Mouse (Mus musculus): ENCODE data around the gene Inha. TPM values are rescaled to one million over a fixed set of nuclear protein-coding genes. Genes with fewer than 3 reads are reported as not detected.
A peak's percentile ranks its signal among the peaks of the same experiment; 100 is the strongest.

Gene Inha
- polyA plus RNA-seq, 1 experiment from 2014 or later: 4.1 TPM

- no peak for ATAC-seq (replicated peaks; ENCODE audit: insufficient number of reproducible peaks, insufficient read depth, low FRiP score, low read depth)
- 83% methylated on average over 7 of the region's 7 CpGs for WGBS
- Histone ChIP-seq H3K9me3 (replicated peaks) (no peaks in the 10 kb centered on the region), H3K4me2 (no peak overlapping the region), H3K27me3 (no peaks in the 10 kb centered on the region), H3K4me3 (no peak overlapping the region), H3K36me3 (peaks cover 38% of the 10 kb centered on the region), H3K4me1 (replicated peaks) (peaks cover 21% of the 10 kb centered on the region), H3K9ac (no peak overlapping the region), H3K27ac (no peak overlapping the region)
Measured at GRCm38 (mm10) chr1:75524679-75525078, 17.8 kb downstream of the Inha start.

DNA sequence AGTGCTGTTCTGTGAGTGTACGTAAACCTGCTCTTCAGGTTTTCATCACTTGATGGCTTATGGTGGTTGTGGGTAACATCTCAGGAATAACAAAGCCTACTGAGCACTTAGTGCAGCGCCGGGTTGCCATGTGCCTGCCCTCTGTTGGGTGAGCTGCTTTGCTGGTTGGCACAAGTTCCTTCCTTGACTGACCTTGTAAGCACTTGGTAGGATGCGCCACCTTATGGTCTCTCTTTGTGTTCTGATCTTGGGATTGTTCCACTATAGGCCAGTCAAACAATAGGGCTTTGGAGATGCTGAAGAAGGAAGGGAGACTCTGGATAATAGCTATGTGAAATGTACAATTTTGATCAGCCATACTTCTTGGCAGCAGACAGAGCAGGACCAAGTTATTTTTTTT lies 23.7 kb downstream of the Inha start:
- H3K27ac ChIP-seq: no peak overlapping the region
- H3K27me3 ChIP-seq: no peaks in the 10 kb centered on the region
- no peak overlapping the region for H3K9ac ChIP-seq
- no peak overlapping the region for H3K4me2 ChIP-seq
- ATAC-seq (replicated peaks; ENCODE audit: insufficient number of reproducible peaks, insufficient read depth, low FRiP score, low read depth): no peak
- H3K36me3 ChIP-seq: peaks cover 66% of the 10 kb centered on the region
- WGBS: 61% methylated on average over 4 of the region's 4 CpGs
- H3K4me1 ChIP-seq (replicated peaks): no peaks in the 10 kb centered on the region
- H3K4me3 ChIP-seq: no peak overlapping the region
- H3K9me3 ChIP-seq (replicated peaks): no peaks in the 10 kb centered on the region

DNA sequence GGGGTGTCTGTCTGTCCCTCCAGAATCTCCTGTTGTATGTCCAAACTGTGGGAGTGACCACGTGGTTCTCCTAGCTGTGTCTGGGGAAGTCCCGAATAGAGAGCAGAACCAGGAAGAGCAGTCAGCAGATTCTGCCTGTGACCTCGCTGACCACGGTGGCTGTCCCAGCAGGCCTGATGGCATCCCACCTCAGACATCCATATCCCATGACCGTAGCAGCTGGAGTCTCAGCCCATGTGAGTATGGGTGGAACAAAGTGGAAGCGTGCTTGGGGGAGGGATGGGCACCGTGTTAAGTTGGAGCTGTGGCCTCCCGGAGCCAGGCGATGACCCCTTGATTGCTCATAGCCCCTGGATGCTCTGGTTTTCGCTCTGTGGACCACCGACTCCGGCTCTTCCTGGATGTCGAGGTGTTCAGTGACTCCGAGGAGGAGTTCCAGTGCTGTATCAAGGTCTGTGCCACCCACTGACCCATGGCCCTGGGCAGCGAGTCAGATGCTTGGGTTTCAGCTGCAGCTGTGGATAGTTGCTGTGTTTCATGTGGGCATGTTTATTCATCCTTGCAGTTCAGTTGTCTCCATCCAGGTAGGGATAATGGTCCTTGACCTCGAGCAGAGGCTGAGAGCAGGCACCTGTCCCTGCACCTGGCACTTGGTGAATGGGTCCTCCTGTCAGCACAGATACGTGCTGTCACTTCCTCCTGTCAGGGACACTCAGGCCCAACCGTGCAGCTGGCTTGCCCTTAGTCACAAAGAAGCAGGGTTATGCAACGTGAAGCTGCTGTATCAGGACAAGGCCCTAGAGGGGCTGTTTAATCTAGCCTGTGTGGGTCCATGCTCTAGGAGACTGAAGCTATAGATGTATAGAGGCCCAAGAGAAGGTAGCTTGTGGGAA lies 25.6 kb downstream of the Inha start:
- H3K9me3 ChIP-seq (replicated peaks): no peaks in the 10 kb centered on the region
- H3K4me3 ChIP-seq: no peak overlapping the region
- H3K9ac ChIP-seq: no peak overlapping the region
- no peak for ATAC-seq (replicated peaks; ENCODE audit: insufficient number of reproducible peaks, insufficient read depth, low FRiP score, low read depth)
- no peaks in the 10 kb centered on the region for H3K4me1 ChIP-seq (replicated peaks)
- H3K36me3 ChIP-seq: peaks cover 58% of the 10 kb centered on the region
- WGBS: 84% methylated on average over 19 of the region's 19 CpGs
- H3K27ac ChIP-seq: no peak overlapping the region
- H3K4me2 ChIP-seq: no peak overlapping the region
- no peaks in the 10 kb centered on the region for H3K27me3 ChIP-seq

GRCm38 (mm10) chr1:75533325-75534252 lies 26.7 kb downstream of the Inha start:
- H3K27ac ChIP-seq: no peak overlapping the region
- WGBS: 80% methylated on average over 19 of the region's 19 CpGs
- H3K36me3 ChIP-seq: peaks cover 49% of the 10 kb centered on the region
- ATAC-seq (replicated peaks; ENCODE audit: insufficient number of reproducible peaks, insufficient read depth, low FRiP score, low read depth): no peak
- H3K4me3 ChIP-seq: no peak overlapping the region
- H3K4me1 ChIP-seq (replicated peaks): no peaks in the 10 kb centered on the region; the same call in 1 of the 2 replicates
- no peaks in the 10 kb centered on the region for H3K9me3 ChIP-seq (replicated peaks)
- H3K27me3 ChIP-seq: no peaks in the 10 kb centered on the region
- no peak overlapping the region for H3K4me2 ChIP-seq
- no peak overlapping the region for H3K9ac ChIP-seq

GRCm38 (mm10) chr1:75537587-75537986 lies 30.7 kb downstream of the Inha start:
- H3K27ac ChIP-seq: no peak overlapping the region
- no peak for ATAC-seq (replicated peaks; ENCODE audit: insufficient number of reproducible peaks, insufficient read depth, low FRiP score, low read depth)
- H3K27me3 ChIP-seq: no peaks in the 10 kb centered on the region
- no peak overlapping the region for H3K4me2 ChIP-seq
- H3K9me3 ChIP-seq (replicated peaks): no peaks in the 10 kb centered on the region
- no peak overlapping the region for H3K4me3 ChIP-seq
- 63% methylated on average over 2 of the region's 2 CpGs for WGBS
- no peak overlapping the region for H3K9ac ChIP-seq
- peaks cover 26% of the 10 kb centered on the region for H3K36me3 ChIP-seq
- H3K4me1 ChIP-seq (replicated peaks): no peaks in the 10 kb centered on the region; the same call in 1 of the 2 replicates

DNA sequence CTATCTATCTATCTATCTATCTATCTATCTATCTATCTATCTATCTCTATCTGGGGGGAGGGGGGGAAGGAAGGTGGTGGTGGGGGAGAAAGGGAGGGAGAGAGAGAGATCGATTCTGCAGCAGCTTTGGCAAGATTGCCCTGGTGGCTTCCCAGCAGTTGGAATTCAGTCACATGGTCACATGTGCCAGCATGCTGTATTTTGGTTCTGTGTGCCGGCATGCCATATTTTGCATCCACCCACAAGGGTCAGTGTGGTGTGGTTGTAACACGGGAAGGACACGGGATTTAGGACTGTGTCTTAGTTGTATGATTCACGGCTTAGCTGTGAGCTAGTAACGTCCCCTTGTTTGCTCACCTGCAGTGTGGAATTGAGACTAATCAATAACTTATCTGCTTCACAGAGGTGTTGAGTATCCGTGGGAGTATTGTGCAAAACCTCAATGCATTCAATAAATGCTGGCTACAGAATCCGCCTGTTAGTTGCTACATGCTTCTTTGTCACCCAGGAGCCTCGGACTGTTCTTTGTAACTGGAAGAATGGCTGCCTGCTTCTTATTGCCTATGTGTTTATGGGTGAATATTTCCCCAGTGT lies 31.8 kb downstream of the Inha start:
- no peak for ATAC-seq (replicated peaks; ENCODE audit: insufficient number of reproducible peaks, insufficient read depth, low FRiP score, low read depth)
- H3K4me3 ChIP-seq: no peak overlapping the region
- no peaks in the 10 kb centered on the region for H3K27me3 ChIP-seq
- no peaks in the 10 kb centered on the region for H3K9me3 ChIP-seq (replicated peaks)
- WGBS: 72% methylated on average over 9 of the region's 9 CpGs
- H3K9ac ChIP-seq: no peak overlapping the region
- no peak overlapping the region for H3K27ac ChIP-seq
- peaks cover 16% of the 10 kb centered on the region; the same call in 1 of the 2 replicates for H3K36me3 ChIP-seq
- H3K4me1 ChIP-seq (replicated peaks): no peaks in the 10 kb centered on the region; the same call in 1 of the 2 replicates
- no peak overlapping the region for H3K4me2 ChIP-seq

DNA sequence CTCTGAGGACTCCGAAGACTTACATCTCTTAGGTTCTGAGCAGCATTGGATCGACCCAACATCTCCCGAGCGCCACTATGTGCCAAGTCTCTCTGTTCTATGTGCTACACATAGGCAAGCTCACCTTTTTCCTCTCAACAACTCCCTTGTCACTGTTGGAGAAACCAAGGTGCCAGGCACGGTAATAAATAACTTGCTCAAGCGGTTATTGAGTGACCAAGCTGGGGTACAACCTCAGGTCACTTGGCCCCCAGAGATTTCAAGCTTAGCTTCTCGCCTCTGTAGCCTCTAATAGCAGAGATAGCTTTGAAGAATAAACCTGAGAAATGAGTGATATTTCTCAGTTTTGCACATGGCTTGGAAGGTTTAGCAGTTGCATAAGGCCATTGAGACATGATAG lies 34.6 kb downstream of the Inha start:
- no peak for ATAC-seq (replicated peaks; ENCODE audit: insufficient number of reproducible peaks, insufficient read depth, low FRiP score, low read depth)
- WGBS: 88% methylated on average over 7 of the region's 7 CpGs

GRCm38 (mm10) chr1:75544351-75544750 lies 37.5 kb downstream of the Inha start:
- Histone ChIP-seq H3K27me3 (peaks cover 2% of the 10 kb centered on the region; the same call in 1 of the 2 replicates), H3K36me3 (no peaks in the 10 kb centered on the region), H3K4me3 (no peak overlapping the region), H3K9ac (no peak overlapping the region), H3K4me1 (replicated peaks) (peaks cover 36% of the 10 kb centered on the region), H3K27ac (no peak overlapping the region), H3K9me3 (replicated peaks) (no peaks in the 10 kb centered on the region), H3K4me2 (no peak overlapping the region)
- ATAC-seq (replicated peaks; ENCODE audit: insufficient number of reproducible peaks, insufficient read depth, low FRiP score, low read depth): no peak
- 82% methylated on average over 6 of the region's 6 CpGs for WGBS

More for the DNA sequence above, 34.6 kb downstream of the Inha start:
- no peak overlapping the region for H3K9ac ChIP-seq
- H3K4me3 ChIP-seq: no peak overlapping the region
- H3K4me1 ChIP-seq (replicated peaks): peaks cover 8% of the 10 kb centered on the region
- H3K27me3 ChIP-seq: no peaks in the 10 kb centered on the region
- H3K27ac ChIP-seq: no peak overlapping the region
- H3K9me3 ChIP-seq (replicated peaks): no peaks in the 10 kb centered on the region
- no peak overlapping the region for H3K4me2 ChIP-seq
- H3K36me3 ChIP-seq: peaks cover under 1% of the 10 kb centered on the region; the same call in 1 of the 2 replicates

- H3K27me3 ChIP-seq: peaks cover 2% of the 10 kb centered on the region; the same call in 1 of the 2 replicates
- peak; percentile 85 for ATAC-seq (replicated peaks; ENCODE audit: insufficient number of reproducible peaks, insufficient read depth, low FRiP score, low read depth)
- H3K4me2 ChIP-seq: peak within 1 kb of the TSS; percentile 80
- H3K27ac ChIP-seq: peak within 1 kb of the TSS; percentile 90
- H3K36me3 ChIP-seq: peaks cover 11% of the 10 kb centered on the region
- WGBS: 1% methylated on average over 55 of the region's 64 CpGs
- peak within 1 kb of the TSS; percentile 88 for H3K9ac ChIP-seq
- H3K4me3 ChIP-seq: peak within 1 kb of the TSS; percentile 76
- peaks cover 50% of the 10 kb centered on the region for H3K4me1 ChIP-seq (replicated peaks)
- H3K9me3 ChIP-seq (replicated peaks): no peaks in the 10 kb centered on the region
Measured at GRCm38 (mm10) chr1:75545965-75546956, 39.4 kb downstream of the Inha start, which contains the start of gene Slc4a3. Slc4a3 (plus strand) TSS chr1:75546266.

DNA sequence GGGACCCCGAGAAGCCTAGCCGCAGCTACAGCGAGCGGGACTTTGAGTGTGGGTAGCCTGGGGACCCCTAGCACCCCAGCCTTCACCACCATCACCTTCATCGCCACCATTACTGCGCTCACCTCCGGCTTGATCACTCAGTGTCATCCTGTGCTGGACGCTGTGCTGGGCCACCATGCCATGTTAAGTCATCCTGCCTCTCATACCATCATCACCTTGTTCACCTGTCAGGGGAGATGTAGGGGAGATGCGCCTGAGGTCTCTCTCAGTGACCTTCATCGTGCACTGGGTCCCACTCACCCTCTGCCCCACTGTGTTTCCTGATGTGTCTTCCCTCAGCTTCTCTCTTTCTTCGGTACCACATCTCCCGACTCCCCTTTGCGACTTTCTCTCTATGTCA lies 40.5 kb downstream of the Inha start:
- no peaks in the 10 kb centered on the region for H3K9me3 ChIP-seq (replicated peaks)
- H3K27ac ChIP-seq: no peak overlapping the region
- peak overlapping the region; percentile 88; the same call in 1 of the 2 replicates for H3K9ac ChIP-seq
- H3K36me3 ChIP-seq: peaks cover 17% of the 10 kb centered on the region
- H3K4me1 ChIP-seq (replicated peaks): peaks cover 50% of the 10 kb centered on the region
- H3K4me2 ChIP-seq: peak overlapping the region; percentile 80
- ATAC-seq (replicated peaks; ENCODE audit: insufficient number of reproducible peaks, insufficient read depth, low FRiP score, low read depth): no peak
- WGBS: 93% methylated on average over 13 of the region's 13 CpGs
- peaks cover 2% of the 10 kb centered on the region; the same call in 1 of the 2 replicates for H3K27me3 ChIP-seq
- peak overlapping the region; percentile 76 for H3K4me3 ChIP-seq

Data from heart, embryonic 15.5 days (tissue).